Mouse (Mus musculus) adrenal gland (tissue): ENCODE measurements around the gene Agap2.
"Not testable (repeated sequence)": the region's sequence is repeated elsewhere in the genome, so short reads cannot be mapped to it uniquely, and the experiment has no call there.

Experiments
- intact Hi-C: fragments of 180-260 bp; cut with DNase I; formaldehyde crosslinking; loops from one replicate; pipeline ENCODE4 v1.15.1; 2025

Agap2 gene

GRCm38 (mm10) chr10:127059174-127059967 lies 15.7 kb upstream of the Agap2 start:
- intact Hi-C loops = no loop called here

GRCm38 (mm10) chr10:127059968-127060916 lies 14.8 kb upstream of the Agap2 start, which contains the start of gene March9:
TSS of gene March9 (minus strand) at chr10:127060184.
- intact Hi-C loops = no loop called here

GRCm38 (mm10) chr10:127061085-127061484 lies 14.0 kb upstream of the Agap2 start:
- intact Hi-C loops = no loop called here

- intact Hi-C loops = no loop called here
These were observed 13.6 kb upstream of the Agap2 start for GRCm38 (mm10) chr10:127061513-127061912.

- intact Hi-C loops = not testable (repeated sequence)
These were observed 13.0 kb upstream of the Agap2 start for GRCm38 (mm10) chr10:127062101-127062500.

- intact Hi-C loops = no loop called here
These were observed 12.6 kb upstream of the Agap2 start for GRCm38 (mm10) chr10:127062503-127062902.

GRCm38 (mm10) chr10:127063239-127063872 lies 11.7 kb upstream of the Agap2 start, which contains the start of gene Cdk4:
TSS of gene Cdk4 (plus strand) at chr10:127063534.
- intact Hi-C loops = no loop called here

GRCm38 (mm10) chr10:127063913-127064870 lies 10.9 kb upstream of the Agap2 start:
- intact Hi-C loops = no loop called here

- intact Hi-C loops = no loop called here
These were observed 9.1 kb upstream of the Agap2 start for GRCm38 (mm10) chr10:127065981-127066380.

GRCm38 (mm10) chr10:127066519-127067018 lies 8.5 kb upstream of the Agap2 start:
- intact Hi-C loops = no loop called here

GRCm38 (mm10) chr10:127068360-127069038 lies 6.6 kb upstream of the Agap2 start:
- intact Hi-C loops = no loop called here

GRCm38 (mm10) chr10:127069281-127070189 lies 5.5 kb upstream of the Agap2 start:
- intact Hi-C loops = no loop called here

- intact Hi-C loops = no loop called here
These were observed 4.6 kb upstream of the Agap2 start, which contains the start of gene Tspan31 for GRCm38 (mm10) chr10:127070190-127071121. TSS of gene Tspan31 (minus strand) at chr10:127070264.

- intact Hi-C loops = no loop called here
These were observed 3.9 kb upstream of the Agap2 start for GRCm38 (mm10) chr10:127071203-127071602.

GRCm38 (mm10) chr10:127072270-127072669 lies 2.8 kb upstream of the Agap2 start:
- intact Hi-C loops = not testable (repeated sequence)

GRCm38 (mm10) chr10:127072969-127073368 lies 2.1 kb upstream of the Agap2 start:
- intact Hi-C loops = not testable (repeated sequence)

GRCm38 (mm10) chr10:127073981-127074380 lies 1.1 kb upstream of the Agap2 start:
- intact Hi-C loops = no loop called here
